Mouse (Mus musculus): ENCODE results near the gene Pih1d1. TPM values are rescaled to one million over a fixed set of nuclear protein-coding genes. Genes with fewer than 3 reads are reported as not detected.
"Not testable (repeated sequence)": the region's sequence is repeated elsewhere in the genome, so short reads cannot be mapped to it uniquely, and the experiment has no call there.

Gene Pih1d1
- polyA plus RNA-seq, 3 experiments from 2014 or later: 42.9 to 50.6 (median 50.5) TPM

DNA sequence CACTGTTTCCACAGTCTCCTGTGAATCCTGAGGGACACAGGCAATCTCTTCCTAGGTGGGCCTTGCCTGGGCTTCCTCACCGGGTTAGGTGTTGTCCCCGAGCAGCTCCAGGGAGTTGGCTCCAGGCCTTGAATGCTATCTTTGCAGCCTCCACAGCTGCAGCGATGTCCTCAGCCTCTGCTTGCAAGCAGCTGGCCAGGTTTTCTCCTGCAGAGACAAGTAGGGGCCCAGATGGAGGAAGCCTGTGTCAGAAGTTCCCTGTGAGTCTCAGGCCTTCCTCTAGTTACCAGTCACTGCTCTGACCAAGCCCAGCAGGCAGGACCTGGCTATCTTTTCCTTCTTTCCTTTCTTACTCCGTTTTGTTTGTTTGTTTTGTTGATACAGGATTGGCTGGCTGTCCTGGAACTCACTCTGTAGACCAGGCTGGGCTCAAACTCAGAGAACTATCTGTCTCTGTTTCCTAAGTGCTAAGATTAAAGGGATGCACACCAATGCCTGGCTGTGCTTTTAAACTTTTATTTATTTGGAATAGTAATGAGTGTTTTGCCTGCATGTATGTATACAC, 5.5 kb upstream of the Pih1d1 start:
- no peak for ATAC-seq

- no peak for ATAC-seq
Observed at GRCm38 (mm10) chr7:45149545-45149944, 4.6 kb upstream of the Pih1d1 start.

- ATAC-seq: no peak
Observed at GRCm38 (mm10) chr7:45150321-45150720, 3.8 kb upstream of the Pih1d1 start.

DNA sequence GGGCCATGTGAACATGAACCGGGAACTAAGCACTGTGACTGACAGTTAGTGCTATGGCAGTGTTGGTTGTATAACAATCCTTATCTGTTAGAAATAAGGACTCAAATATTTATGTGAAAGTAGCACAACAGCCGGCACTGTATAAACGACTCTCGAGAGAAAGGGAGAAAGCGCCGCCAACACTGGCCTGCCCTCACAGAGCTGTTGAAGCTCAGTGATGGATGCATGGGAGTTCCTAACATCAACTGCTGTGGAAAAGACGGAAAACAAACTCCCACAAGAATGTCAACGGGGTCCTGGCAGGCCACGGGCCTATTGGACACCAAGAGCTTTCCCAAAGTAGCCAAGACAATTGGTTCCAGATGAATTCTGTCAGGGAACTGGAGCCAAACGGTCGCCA, 2.8 kb upstream of the Pih1d1 start:
- ATAC-seq: no peak

GRCm38 (mm10) chr7:45153052-45153451, 1.1 kb upstream of the Pih1d1 start:
- ATAC-seq: not testable (repeated sequence)

GRCm38 (mm10) chr7:45153586-45153985, 517 bp upstream of the Pih1d1 start:
- no peak for ATAC-seq

DNA sequence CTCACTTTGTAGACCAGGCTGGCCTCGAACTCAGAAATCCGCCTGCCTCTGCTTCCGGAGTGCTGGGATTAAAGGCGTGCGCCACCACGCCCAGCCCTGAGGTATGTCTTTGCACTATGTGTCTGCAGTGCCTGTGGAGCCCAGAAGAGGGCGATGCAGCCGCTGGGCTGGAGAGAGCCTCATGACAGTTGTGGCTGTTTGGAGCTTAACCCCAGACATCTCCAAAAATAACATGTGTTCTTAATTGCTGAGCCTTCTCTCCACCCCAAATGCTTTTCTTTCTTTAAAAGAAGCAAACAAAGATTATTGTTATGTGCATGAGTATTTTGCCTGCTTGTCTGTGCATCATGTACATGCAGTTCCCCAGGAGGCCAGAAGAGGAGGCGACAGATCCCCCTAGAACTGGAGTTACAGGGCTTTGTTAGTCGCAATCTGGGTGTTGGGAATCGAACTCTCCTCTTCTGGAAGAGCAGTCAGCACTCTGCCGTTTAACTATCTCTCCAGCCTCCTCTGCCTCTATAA, 951 bp downstream of the Pih1d1 start:
- ATAC-seq: no peak

- no peak for ATAC-seq
Observed at GRCm38 (mm10) chr7:45155590-45155989, 1.5 kb downstream of the Pih1d1 start.

- ATAC-seq: no peak
Observed at GRCm38 (mm10) chr7:45156206-45156605, 2.1 kb downstream of the Pih1d1 start.

DNA sequence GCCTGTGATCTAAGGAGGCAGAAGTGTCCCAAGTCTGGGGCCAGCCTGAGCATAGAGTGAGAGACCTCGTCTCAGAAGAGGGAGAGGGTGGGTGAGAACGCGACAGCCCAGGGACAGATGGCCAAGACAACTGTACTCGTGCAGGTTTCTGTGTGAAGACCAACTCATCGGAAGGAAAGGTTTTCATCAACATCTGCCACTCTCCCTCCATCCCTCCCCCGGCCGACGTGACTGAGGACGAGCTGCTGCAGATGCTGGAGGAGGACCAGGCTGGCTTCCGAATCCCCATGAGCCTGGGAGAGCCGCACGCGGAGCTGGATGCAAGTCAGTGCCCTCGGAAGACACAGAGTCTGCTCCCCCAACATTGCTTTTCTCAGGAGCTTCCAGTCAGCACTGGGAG, 3.4 kb downstream of the Pih1d1 start:
- no peak for ATAC-seq

- ATAC-seq: no peak
Observed at GRCm38 (mm10) chr7:45158991-45159390, 4.9 kb downstream of the Pih1d1 start.

DNA sequence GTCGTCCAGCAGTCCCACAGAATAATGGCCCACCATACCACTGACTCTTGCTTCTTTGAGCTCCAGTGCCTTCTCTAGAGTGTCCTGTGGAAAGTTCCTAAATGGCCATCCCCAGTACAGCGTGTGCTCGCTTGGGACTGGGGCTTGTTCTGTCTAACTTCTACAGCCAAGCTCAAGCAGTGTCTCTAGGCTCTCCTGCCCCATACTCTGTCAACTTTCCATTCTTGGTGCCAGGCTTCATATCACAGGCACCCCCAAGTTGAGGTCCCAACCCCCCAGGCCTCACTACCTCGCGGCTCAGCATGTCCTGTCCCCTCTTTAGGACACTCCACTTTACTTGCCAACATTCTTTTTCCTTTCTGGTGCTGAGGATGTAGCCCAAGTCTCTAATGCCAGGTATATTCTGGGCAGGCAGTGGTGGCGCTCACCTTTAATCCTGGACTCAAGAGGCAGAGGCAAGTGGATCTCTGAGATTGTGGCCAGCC, 6.3 kb downstream of the Pih1d1 start:
- ATAC-seq: no peak

- no peak for ATAC-seq
Observed at GRCm38 (mm10) chr7:45160866-45161265, 6.8 kb downstream of the Pih1d1 start.

- peak; percentile 96 for ATAC-seq
Observed at GRCm38 (mm10) chr7:45161612-45162473, 7.7 kb downstream of the Pih1d1 start.

- ATAC-seq: no peak
Observed at GRCm38 (mm10) chr7:45162551-45162950, 8.4 kb downstream of the Pih1d1 start.

GRCm38 (mm10) chr7:45162996-45163615, 9.0 kb downstream of the Pih1d1 start:
- ATAC-seq: no peak

GRCm38 (mm10) chr7:45163735-45164490, 9.8 kb downstream of the Pih1d1 start, which contains the start of gene Slc17a7:
Gene Slc17a7, plus strand, starts transcription at chr7:45163949.
- no peak for ATAC-seq

DNA sequence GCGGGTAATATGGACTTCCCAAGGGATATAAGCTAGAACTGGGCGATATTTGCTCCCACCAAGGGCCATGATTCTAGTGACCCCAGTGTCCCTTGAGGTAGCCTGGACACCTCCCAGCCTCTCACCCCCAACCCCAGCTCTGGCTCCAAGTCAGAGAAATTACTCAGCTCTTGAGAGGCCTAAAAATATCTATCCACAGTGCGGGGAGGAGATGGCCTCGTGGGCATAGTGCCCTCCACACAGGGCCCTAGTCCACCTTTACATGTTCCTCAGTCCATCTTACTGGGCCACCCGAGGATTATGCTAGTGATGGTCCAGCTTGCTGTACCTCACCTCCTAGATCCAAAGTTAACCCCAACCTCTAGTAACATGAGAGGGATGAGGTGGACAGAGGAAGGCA, 10.7 kb downstream of the Pih1d1 start:
- ATAC-seq: no peak

- no peak for ATAC-seq
Observed at GRCm38 (mm10) chr7:45165701-45166100, 11.6 kb downstream of the Pih1d1 start.

DNA sequence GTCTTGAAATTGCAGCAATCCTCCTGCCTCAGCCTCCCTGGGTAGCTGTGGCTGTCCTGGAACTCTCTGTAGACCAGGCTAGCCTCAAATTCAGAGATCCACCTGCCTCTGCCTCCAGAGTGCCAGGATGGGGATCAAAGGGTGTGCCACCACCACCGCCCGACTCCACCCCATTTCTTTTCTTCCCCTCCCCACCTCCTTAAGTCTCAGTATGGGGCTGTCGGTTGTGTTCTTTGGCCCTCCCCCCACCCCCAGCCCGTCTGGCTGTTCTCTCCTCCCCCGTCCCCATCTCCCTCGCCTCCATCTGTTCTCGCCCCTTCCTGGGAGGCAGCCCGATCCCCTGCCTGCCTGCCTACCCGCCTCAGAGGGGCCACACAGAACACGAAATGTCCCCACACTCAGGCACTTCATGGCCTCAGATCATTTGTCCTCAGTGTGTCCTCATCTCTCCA, 12.9 kb downstream of the Pih1d1 start:
- no peak for ATAC-seq

DNA sequence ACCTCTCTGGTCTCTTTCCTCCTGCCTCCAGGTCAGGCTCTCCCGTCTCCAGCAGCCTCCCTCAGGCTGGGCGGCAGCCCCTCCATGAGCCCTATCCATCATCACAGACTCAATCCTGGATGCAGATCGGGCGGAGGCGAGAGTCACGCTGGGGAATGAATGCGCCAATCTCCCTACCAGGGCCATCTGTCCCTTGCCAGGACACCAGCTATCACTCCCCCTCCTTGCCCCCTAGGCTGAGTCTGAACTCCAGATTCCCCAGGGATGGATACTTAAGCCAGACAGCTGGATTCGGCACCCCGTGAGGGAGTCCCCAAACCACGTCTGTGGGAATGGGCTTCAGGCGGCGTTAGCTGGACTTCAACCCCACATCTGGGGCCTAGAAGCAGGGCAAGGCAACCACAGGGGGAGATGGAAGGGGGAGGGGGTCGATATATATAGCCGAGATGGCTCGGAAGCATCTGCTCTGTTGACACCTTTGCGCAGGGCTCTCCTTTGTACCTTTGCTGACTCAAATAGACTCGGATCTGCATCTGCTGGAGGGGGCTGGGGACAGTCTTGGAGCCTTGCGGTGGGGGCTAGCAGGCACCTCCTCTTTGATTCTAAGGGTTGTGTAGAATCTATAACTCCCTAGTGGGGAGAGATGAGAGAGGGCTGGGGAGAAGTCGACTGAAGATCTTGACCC, 13.8 kb downstream of the Pih1d1 start:
- ATAC-seq: no peak

DNA sequence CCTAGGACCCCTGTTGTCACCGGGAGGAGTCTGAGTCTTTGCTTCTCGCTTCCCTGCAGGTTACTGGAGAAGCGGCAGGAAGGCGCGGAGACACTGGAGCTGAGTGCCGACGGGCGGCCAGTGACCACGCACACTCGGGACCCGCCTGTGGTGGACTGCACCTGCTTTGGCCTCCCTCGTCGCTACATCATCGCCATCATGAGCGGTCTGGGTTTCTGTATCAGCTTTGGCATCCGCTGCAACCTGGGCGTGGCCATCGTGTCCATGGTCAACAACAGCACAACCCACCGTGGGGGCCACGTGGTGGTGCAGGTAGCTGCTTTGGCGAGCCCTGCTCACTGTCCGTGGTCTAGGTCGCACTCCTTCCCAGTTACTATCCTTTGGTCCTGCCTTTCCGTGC, 14.6 kb downstream of the Pih1d1 start:
- no peak for ATAC-seq
